Mouse (Mus musculus) hindbrain, embryonic 10.5 days (tissue): ENCODE data around the gene Adcy6. TPM values are rescaled to one million over a fixed set of nuclear protein-coding genes. Genes with fewer than 3 reads are reported as not detected.

ENCODE experiments used
- DNase-seq: peaks from one replicate; pipeline ENCODE4 v3.0.0-alpha.2; 2017; ENCODE audit warnings: low spot score
- H3K27ac ChIP-seq: fragments of 300-500 bp; sonication (generic); 2 replicates; pipeline ENCODE4 v1.5.1; 2016; ENCODE audit warnings: mild to moderate bottlenecking, moderate library complexity
- H3K27me3 ChIP-seq: fragments of 300-500 bp; sonication (generic); 2 replicates; pipeline ENCODE4 v1.6.1; 2016; ENCODE audit warnings: mild to moderate bottlenecking; ENCODE audit not compliant: poor library complexity, insufficient read depth, severe bottlenecking
- H3K36me3 ChIP-seq: fragments of 300-500 bp; sonication (generic); 2 replicates; pipeline ENCODE4 v1.6.1; 2016; ENCODE audit warnings: mild to moderate bottlenecking, moderate library complexity
- H3K4me1 ChIP-seq: fragments of 300-500 bp; sonication (generic); replicated peaks from 2 replicates; pipeline ENCODE4 v1.6.1; 2016; ENCODE audit warnings: mild to moderate bottlenecking
- H3K4me3 ChIP-seq: fragments of 300-500 bp; sonication (generic); 2 replicates; pipeline ENCODE4 v1.5.1; 2016; ENCODE audit warnings: mild to moderate bottlenecking, moderate library complexity
- H3K9me3 ChIP-seq: fragments of 300-500 bp; sonication (generic); 2 replicates; pipeline ENCODE4 v1.6.1; 2016; ENCODE audit warnings: mild to moderate bottlenecking, moderate library complexity
- WGBS: fragments of 180-500 bp; shearing (Covaris S2); methylation state at CpG from one replicate; pipeline ENCODE4 v1.1.7; 2016; 5-methylcytosine and 5-hydroxymethylcytosine counted together
- polyA plus RNA-seq: library from polyadenylated mRNA; unstranded; fragments of >200 nt; fragmentation: Nextera tagmentation; extraction: Ambion mirVana; gene quantifications from 2 replicates; pipeline ENCODE4 v1.2.1, GENCODE M21; 2016

Adcy6 gene
- polyA plus RNA-seq, 1 experiment from 2014 or later = 12.0 TPM

DNA sequence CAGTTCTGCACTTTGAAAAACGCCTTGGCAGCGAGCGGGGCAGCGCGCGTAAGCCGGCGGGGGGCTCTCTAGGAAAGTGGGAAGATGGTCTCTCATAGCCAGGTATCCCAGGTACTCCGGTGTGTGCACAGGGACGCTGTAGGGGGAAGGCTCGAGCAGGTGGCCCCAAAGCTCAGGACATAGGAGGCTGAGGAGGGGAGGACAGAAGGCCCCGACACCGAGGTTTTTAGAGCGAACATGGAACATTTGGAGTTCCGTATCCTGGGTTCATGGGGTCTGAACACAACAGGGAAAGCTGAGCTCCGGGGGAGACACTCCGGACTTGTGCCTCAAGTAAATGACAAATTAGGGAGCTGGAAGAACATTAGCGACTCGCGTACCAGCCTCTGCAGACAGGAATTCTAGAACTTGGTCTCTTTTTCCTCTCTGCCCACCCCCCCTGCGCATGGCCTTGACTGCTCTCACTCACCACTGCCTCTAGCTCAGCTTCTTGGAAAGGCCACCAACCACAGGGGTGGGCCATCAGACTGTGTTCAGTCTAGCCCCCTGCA, 25.5 kb upstream of the Adcy6 start:
- peak overlapping the region; percentile 98 for H3K27ac ChIP-seq
- H3K4me3 ChIP-seq = peak overlapping the region; percentile 87
- no peaks in the 10 kb centered on the region for H3K9me3 ChIP-seq
- H3K4me1 ChIP-seq = peaks cover 77% of the 10 kb centered on the region
- under 1% methylated on average over 21 of the region's 21 CpGs for WGBS
- H3K27me3 ChIP-seq = peaks cover 72% of the 10 kb centered on the region
- H3K36me3 ChIP-seq = peaks cover 16% of the 10 kb centered on the region
- DNase-seq = peak; percentile 35

DNA sequence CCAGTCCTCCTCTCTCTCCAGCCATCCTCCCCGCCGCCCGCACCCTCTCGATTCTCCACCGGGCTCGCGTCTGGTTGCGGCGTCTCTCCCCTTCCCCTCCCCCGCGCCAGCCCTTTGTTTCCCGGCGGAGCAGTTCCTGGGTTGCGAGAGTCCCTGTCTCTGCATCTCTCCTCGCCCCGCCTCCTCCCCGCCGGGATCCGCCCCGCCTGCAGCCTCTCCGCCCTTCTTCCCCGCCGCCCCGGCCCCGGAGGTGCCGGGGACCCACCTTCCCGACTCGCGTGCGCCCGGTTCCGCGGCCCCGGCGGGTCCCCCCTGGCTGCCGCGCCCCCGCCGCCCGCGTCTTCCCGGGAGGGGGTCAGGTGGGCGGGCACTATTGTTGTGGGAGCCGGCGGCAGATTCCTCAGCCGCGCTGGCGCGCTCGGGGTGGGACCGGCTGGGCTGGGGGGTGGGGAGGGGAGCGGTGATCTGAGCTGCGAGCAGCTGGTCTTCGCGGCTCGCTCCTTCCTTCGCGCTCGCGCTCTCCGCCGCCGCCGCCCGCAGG, 24.7 kb upstream of the Adcy6 start:
- DNase-seq = peak; percentile 91
- Histone ChIP-seq H3K27ac (peak overlapping the region; percentile 98), H3K9me3 (no peaks in the 10 kb centered on the region), H3K36me3 (peaks cover 9% of the 10 kb centered on the region), H3K27me3 (peaks cover 80% of the 10 kb centered on the region), H3K4me3 (peak overlapping the region; percentile 87), H3K4me1 (peaks cover 81% of the 10 kb centered on the region)
- WGBS = under 1% methylated on average over 59 of the region's 65 CpGs

DNA sequence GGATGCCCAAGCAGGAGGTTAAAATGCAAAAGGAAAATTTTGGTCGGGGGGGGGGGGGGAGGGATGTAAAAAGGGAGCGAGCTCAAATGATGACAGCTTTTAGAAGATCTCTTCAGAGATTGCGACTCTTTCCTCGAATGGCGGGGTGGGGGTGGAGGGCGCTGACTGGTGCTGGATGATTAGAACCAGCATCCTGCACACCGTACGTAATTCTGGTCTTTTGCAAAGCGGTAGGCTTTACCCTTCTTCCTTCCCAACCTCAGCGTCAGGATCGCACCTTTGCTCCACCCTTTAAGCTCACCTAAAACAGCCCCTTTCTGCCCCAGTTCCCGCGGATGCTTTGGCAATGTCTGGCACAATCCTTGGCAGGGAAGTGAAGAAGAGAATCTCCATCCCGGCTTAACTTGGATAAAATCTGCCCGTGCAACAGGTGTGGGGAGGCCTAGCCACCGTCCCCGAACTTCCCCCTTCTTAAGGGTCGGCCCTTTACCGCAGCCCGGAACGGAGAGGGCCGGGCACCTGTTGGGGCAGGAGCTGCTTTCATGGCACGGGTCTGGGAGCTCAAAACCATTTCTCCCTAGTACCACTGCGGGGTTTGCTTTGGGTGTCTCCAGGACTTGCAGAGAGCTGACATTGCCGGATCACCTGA, 24.1 kb upstream of the Adcy6 start:
- WGBS = 1% methylated on average over 25 of the region's 25 CpGs
- Histone ChIP-seq H3K27me3 (peaks cover 86% of the 10 kb centered on the region), H3K27ac (peak overlapping the region; percentile 98), H3K9me3 (no peaks in the 10 kb centered on the region), H3K4me1 (peaks cover 86% of the 10 kb centered on the region), H3K36me3 (peaks cover 4% of the 10 kb centered on the region), H3K4me3 (peak overlapping the region; percentile 87)
- DNase-seq = no peak

DNA sequence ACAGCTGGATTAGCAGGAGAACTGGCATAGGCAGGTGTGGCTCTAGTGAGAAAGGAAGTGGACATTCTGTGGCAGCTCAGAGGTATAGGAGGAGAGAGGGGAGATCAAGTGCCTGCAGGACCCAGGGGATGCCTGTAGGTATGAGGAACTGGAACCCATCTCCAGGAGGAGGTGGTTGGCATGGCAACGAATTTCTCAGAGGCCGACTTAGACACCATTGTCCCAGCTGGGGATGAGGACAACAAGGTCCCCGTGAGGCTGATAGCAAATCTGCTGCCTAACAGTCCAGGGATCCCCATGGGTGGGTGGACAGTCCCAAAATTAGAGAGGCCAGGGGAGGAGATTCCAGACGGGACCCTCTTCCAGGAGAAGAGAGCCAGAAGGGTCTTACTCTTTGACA, 23.0 kb upstream of the Adcy6 start:
- H3K27me3 ChIP-seq = peaks cover 97% of the 10 kb centered on the region
- H3K4me3 ChIP-seq = peak overlapping the region; percentile 87
- H3K27ac ChIP-seq = peak overlapping the region; percentile 98
- 0% methylated on average over 4 of the region's 4 CpGs for WGBS
- peaks cover 96% of the 10 kb centered on the region for H3K4me1 ChIP-seq
- H3K9me3 ChIP-seq = no peaks in the 10 kb centered on the region
- H3K36me3 ChIP-seq = peaks cover 4% of the 10 kb centered on the region
- DNase-seq = peak; percentile 64

DNA sequence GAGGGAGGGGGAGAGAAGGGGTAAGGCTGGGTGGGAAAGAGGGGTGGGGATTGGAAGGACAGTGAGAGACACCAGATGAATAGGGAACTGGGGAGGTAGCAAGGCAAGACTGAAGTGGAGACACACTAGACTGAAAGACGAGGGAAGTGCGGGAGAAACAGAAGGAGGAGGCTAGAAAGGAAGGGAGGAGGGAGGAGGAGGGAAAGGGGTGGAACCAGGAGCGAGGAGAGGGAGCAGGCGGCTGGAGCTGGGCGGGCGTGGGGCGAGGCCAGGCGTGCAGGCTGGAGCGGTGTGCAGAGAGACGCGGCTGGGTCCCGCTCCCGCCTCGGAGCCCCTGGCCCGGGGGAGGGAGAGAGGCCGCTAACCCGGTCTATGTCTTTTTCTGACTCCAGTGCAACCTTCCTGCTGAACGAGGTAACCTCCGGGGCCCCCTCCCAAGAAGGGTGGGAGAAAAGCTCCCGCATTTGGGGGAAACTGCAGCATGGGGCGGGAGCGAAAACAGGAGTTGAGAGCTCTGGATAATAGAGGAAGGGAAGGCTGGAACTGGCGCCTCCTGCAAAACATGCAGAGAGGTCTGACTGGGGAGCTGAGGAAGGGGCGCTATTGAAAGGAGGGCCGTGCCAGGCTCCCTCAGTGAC, 22.4 kb upstream of the Adcy6 start:
- under 1% methylated on average over 25 of the region's 25 CpGs for WGBS
- DNase-seq = peak; percentile 73
- no peaks in the 10 kb centered on the region for H3K9me3 ChIP-seq
- peak overlapping the region; percentile 87 for H3K4me3 ChIP-seq
- peaks cover 89% of the 10 kb centered on the region for H3K4me1 ChIP-seq
- peaks cover 96% of the 10 kb centered on the region for H3K27me3 ChIP-seq
- peak overlapping the region; percentile 98 for H3K27ac ChIP-seq
- no peaks in the 10 kb centered on the region for H3K36me3 ChIP-seq

DNA sequence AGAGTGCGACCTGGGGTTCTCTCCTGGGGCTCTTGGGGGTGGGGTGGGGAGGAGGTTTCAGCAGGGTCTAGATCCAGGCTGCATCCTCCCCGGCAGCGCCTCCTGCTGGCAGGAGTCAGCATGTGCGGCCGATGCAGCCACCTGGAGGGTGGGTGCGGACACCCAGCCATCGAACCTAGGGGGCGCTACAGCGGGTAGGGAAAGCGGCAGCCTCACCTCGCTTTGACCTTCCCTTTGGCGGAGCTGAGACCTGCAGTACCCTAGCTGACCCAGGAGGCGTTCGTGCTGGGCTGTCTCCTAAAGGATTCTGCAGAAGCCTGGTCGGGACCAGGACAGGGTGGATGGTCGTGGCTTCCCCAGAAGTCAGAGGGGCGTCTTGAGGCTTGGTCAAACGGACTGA, 21.6 kb upstream of the Adcy6 start:
- WGBS = under 1% methylated on average over 18 of the region's 18 CpGs
- DNase-seq = peak; percentile 86
- Histone ChIP-seq H3K27ac (peak overlapping the region; percentile 98), H3K36me3 (no peaks in the 10 kb centered on the region), H3K4me1 (peaks cover 85% of the 10 kb centered on the region), H3K4me3 (peak overlapping the region; percentile 87), H3K9me3 (no peaks in the 10 kb centered on the region), H3K27me3 (peaks cover 88% of the 10 kb centered on the region)

DNA sequence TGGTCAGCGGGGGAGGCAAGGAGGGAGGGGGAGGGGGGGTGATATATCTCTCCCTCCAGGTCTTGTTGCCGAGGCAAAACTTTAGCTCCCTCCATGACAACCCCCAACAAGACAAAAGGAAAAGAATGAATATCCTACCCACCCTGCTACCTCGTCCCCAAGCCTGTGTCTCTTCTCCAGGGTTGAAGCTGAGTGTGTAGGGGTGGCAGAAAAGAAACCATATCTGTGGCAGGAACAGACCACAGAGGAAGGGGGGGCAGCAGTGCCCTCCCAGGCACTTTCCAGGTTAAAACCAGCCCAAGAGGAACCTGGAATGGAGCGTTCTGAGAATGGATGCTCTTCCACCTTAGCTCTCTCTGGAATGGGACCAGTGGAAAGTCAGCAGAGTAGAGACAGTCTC, 20.7 kb upstream of the Adcy6 start, which contains the start of gene Cacnb3:
Gene Cacnb3, plus strand, starts transcription at position 301 of the 400 bp plus-strand sequence.
- Histone ChIP-seq H3K27me3 (peaks cover 79% of the 10 kb centered on the region), H3K36me3 (no peaks in the 10 kb centered on the region), H3K9me3 (no peaks in the 10 kb centered on the region), H3K4me1 (peaks cover 84% of the 10 kb centered on the region), H3K4me3 (peak within 1 kb of the TSS; percentile 87), H3K27ac (peak within 1 kb of the TSS; percentile 98)
- WGBS = 32% methylated on average over 4 of the region's 4 CpGs
- no peak for DNase-seq

DNA sequence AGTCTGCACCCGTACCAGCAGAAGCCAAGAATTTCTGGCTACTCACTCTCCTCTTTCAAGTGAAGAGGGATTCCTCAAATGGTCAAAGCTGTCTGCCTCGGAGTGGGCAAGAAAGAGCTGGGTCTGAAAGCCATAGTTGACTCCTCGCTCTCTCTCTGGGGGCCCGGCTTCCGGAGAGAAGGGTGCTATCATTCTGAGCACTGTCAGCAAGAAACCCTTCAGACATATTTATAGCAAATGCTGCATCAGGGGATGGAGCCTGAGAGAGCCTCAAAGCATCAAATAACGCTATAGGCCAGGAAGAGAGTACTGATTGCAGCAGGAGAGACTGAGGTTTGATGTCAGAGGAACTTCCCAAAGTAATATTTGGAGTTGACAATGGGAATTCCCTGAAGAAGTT, 19.6 kb upstream of the Adcy6 start:
- H3K4me3 ChIP-seq = no peak overlapping the region
- no peaks in the 10 kb centered on the region for H3K9me3 ChIP-seq
- no peaks in the 10 kb centered on the region for H3K36me3 ChIP-seq
- DNase-seq = no peak
- peak overlapping the region; percentile 82 for H3K27ac ChIP-seq
- 57% methylated on average over 6 of the region's 6 CpGs for WGBS
- peaks cover 71% of the 10 kb centered on the region for H3K27me3 ChIP-seq
- peaks cover 74% of the 10 kb centered on the region for H3K4me1 ChIP-seq

DNA sequence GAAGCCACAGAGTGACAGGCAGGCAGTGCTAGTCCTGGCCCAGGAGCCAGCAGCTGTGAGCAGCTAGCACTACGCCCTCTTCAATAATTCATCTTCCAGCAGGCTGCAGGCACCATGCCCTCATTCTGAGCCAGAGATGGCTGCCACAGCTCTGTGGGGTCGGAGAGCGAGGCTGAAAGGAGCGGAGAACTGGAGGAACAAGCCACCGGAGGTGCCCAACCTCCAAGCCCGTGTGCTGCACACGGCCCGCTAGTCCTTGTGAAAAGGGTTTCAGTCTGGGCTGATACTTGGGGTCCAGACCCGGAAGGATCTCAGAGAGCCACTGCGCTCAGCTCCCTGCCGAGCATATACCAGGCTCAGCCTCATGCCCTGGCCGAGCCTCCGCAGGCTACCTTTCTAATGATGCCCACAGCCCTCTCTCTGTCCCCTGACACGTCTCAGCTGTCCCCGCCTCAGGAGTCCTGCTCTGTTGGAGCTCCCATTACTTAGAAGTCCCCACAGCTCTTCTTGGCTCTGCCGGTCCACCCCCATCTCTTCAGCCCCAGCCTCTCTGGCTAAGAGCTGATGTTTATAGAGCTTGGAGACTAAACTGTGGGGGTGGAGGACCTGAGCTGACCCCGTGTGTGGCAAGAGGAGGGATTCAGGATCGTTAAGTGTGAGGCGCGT, 18.8 kb upstream of the Adcy6 start:
- peak; percentile 57 for DNase-seq
- 10% methylated on average over 20 of the region's 20 CpGs for WGBS
- Histone ChIP-seq H3K4me3 (peak overlapping the region; percentile 38), H3K36me3 (no peaks in the 10 kb centered on the region), H3K4me1 (peaks cover 66% of the 10 kb centered on the region), H3K27ac (peak overlapping the region; percentile 82), H3K27me3 (peaks cover 66% of the 10 kb centered on the region), H3K9me3 (no peaks in the 10 kb centered on the region)

DNA sequence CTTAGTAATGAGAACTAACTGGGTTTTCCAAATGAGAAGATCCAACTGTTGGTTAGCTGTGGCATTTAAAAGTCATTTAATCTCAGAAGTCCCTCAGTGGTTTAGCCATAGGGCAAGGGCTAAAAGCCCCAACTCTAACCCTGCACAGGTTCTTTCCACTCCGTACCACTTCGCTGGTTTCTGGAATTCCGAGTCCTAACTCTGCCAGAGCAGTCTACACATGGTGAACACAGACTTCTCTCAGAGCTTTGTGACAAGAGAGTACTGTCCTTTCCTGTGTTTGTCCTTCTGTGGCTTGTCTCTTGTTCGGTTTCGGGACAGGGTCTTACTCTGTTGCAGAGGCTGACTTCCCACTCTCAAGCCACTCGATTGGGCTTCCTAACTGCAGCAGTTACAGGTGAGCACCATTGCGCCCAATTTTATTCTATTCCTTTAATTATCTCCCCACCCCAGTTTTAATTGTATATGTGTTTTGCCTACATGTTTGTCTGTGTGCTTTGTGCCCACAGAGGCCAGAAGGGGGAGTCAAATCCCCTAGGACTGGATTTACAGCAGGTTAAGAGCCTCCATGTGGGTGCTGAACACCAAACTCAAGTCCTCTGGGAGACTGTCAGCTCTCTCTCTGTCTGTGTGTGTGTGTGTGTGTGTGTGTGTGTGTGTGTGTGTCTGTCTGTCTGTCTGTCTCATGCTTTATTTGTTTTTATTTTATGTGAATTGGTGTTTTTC, 16.8 kb upstream of the Adcy6 start:
- peaks cover 55% of the 10 kb centered on the region for H3K4me1 ChIP-seq
- H3K27me3 ChIP-seq = peaks cover 58% of the 10 kb centered on the region
- no peak overlapping the region for H3K27ac ChIP-seq
- no peaks in the 10 kb centered on the region for H3K9me3 ChIP-seq
- H3K4me3 ChIP-seq = no peak overlapping the region
- H3K36me3 ChIP-seq = no peaks in the 10 kb centered on the region
- no peak for DNase-seq
- 79% methylated on average over 7 of the region's 7 CpGs for WGBS

DNA sequence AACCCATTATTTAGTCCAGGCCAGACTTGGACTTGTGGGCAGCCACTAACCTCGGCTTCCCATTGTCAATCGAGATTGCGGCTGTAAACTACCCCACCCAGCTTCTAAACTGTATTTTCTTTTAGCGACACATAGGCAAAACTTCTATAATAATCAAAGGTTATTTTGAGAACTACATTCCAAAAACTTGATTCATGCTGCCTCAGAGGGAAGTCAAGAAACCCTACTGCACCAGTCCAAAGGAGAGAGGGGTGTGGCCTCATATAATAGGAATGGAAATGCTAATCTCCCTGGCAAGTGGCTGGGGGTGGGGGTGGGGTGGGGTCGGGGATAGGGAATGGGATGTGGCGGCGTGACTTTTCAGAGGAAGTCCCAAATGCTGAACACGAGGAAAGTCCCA, 16.2 kb upstream of the Adcy6 start:
- DNase-seq = no peak
- Histone ChIP-seq H3K27ac (no peak overlapping the region), H3K4me3 (no peak overlapping the region), H3K4me1 (peaks cover 50% of the 10 kb centered on the region), H3K36me3 (no peaks in the 10 kb centered on the region), H3K9me3 (no peaks in the 10 kb centered on the region), H3K27me3 (peaks cover 52% of the 10 kb centered on the region)
- 32% methylated on average over 8 of the region's 8 CpGs for WGBS

DNA sequence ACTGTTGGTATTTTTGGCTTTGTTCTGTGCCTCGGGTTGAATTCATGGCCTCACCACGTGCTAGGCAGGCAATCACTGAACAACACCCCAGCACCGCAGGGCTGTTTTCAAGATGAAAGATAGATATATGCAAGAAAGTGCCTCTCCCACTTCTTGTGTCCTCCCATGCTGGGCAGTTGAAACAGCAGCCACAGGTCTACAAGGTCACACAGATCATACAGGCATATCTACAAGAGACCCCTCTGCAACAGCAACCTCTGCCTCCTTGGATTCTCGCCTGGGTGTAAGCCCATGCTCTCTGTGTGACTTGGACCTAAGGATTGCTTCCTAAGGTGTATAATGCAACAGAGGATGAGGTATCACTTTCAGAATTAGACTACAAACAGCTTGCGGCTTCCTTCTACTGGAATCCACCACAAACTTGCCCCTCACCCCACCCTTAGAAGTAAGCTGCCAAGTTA, 13.5 kb upstream of the Adcy6 start:
- WGBS = 60% methylated on average over 5 of the region's 5 CpGs
- Histone ChIP-seq H3K9me3 (no peaks in the 10 kb centered on the region), H3K27ac (no peak overlapping the region), H3K27me3 (peaks cover 26% of the 10 kb centered on the region), H3K36me3 (no peaks in the 10 kb centered on the region), H3K4me3 (no peak overlapping the region), H3K4me1 (peaks cover 27% of the 10 kb centered on the region)
- no peak for DNase-seq
